Mouse (Mus musculus) testis, postnatal 10 days (tissue): ENCODE measurements at regions not wholly inside any gene's neighbourhood (a gene's known extent, or its start where the extent isn't known, plus 50 kb on each side); places are given as distances from the start of the nearest gene placed in this dataset.
A peak's percentile ranks its signal among the peaks of the same experiment; 100 is the strongest.

Experiments used
- DNase-seq: peaks from one replicate; pipeline ENCODE4 v3.0.0; 2021; ENCODE audit warnings: low spot score

DNA sequence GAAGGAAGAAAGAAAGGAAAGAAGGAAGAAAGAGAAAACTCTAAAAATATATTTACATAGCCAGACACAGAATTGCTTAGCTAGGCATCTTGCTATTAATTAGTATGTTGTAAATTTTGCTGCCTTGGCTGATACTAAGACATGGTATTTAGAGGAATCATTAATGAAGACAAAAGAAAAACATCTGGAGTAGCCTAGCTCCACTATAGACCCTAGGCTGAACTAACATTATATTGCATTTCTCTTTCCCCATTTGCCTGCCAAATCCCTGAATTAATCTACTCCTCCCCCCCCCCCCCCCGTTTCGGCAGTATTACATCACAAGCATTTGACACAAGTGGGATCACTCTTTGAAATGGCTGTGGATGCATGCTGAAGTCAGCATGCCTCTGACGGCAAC is 206.1 kb upstream of the Tet2 start:
- no peak for DNase-seq

DNA sequence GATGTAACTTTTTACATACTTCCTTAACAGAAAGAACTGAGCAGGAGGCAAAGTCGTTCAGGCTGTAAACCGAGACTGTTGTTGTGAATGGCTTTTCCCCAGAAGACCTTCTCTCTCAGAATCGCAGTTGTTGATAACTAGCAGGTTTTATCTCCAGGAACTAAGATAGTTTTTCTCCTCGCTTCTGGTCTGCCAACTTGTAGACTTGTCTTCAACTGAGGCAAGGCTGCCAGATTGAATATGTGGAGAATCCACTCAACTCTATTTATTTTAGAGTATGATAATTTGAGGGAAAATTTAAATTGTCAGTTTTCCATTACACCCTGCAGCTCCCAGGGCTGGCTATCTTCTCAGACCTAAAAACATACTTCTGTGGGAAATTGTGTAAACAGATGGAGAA is 206.6 kb upstream of the Tet2 start:
- DNase-seq: no peak

GRCm38 (mm10) chr3:133753041-133753440 is 208.1 kb upstream of the Tet2 start:
- no peak for DNase-seq

DNA sequence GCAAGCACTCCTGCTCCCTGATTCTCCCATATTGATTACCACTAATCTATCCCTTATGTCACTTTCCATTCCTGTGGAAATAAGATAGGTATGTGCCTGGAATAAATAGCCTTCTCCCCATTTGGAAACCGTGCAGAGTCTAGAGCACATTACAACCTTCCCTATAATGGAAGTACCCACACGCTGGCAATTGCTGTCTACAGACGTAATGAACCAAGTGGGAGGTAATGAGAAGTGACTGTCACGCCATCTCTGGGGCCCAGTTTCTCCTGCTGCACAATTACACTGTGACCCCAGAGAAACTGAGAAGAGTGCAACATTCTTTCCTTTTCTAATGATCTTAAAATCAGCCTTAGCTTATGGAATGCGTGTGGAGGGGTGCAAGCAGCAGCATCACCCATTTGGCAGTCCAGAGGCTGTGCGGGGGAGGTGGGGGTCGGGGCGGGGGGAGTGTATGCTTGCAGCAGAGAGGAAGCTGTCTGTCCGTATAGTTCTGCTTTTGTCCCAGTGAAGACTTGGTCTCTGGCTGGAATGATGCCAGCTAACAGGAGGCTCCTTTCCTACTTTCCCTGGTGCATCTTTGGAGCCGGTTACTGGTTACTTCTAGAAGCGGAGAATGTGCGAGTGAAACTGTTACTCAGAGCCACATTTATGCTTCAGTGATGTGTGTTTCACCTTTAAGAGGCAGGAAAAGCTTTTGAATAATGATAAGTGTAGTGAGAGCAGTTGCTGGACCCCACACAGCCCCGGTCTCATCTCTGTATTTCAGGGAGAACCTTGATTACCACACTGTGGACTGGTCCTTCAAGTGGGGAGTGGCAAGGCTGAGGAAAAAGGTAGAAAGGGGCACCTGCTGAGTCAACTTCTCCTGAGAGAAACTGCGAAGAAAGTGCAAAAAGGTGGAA is 209.3 kb upstream of the Tet2 start:
- no peak for DNase-seq

DNA sequence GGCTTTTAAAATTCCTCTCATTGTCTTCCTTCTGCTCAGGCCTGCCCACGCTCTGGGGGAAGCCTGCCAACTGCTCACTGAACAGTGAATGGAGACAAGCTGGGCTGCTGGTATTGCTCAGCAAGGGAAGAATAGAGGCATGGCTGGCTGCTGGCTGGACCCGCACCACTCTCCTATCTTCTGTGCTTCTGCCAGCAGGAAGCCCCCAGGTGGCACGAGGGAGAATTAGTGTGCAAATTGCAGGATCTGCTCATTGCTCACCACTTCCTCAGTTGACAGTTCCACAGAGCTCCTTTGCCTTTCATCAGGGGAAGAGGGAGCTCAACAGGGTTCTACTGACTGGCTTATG is 209.9 kb upstream of the Tet2 start:
- peak; percentile 72 for DNase-seq

DNA sequence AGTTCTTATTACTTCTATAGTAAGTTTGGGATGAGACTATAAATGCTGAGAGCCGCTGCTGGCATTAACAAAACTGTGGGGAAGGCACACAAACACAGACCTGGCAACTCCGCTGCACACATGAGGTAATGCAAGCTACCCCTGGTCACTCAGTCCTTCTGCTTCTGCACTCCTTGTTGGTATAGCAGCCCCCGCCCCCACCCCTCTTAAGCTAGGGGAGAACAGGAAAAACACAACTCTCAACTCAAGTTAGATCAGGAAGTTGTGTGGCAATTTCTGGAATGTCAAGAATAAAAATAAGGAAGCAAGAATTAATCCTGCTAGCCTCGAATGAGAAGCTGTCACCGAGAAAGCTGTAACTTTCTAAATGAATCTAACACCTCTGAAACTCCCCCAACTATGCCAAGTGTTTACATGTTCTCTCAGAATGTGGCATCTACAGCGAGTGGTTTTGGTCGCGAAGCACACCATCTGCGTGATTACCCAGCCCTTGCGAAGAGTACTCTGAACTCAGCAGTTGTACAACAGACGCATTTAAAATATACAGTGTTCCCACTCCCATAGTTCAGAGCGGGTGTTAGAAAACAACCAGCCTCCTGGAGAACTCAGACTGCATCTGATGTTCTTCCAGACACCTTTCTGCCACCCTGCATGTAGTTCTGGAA is 212.9 kb upstream of the Tet2 start:
- no peak for DNase-seq

- no peak for DNase-seq
These were observed 213.5 kb upstream of the Tet2 start for GRCm38 (mm10) chr3:133758421-133758820.

GRCm38 (mm10) chr3:133759611-133760010 is 214.7 kb upstream of the Tet2 start:
- DNase-seq: no peak

GRCm38 (mm10) chr3:133760221-133760620 is 215.3 kb upstream of the Tet2 start:
- DNase-seq: no peak

GRCm38 (mm10) chr3:133763721-133764120 is 218.8 kb upstream of the Tet2 start:
- DNase-seq: no peak

DNA sequence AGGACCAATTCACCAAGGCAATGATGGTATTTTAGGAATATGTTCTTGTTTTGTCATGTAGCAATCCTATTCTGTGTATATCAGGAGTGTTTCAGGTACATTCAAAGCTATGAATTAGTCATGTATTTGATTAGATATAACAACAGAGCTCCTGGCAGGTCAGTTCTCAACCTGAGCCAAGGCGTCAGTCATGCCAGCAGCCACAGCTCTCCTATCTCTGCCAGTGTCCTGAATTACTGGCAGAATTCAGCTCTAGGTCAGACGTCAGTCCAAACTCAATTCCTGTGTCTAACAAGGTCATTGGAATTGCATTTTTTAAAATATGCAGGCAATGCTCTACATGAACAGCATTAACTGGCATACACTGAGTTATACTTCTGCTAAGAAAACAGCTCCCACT is 228.6 kb upstream of the Tet2 start:
- DNase-seq: no peak

DNA sequence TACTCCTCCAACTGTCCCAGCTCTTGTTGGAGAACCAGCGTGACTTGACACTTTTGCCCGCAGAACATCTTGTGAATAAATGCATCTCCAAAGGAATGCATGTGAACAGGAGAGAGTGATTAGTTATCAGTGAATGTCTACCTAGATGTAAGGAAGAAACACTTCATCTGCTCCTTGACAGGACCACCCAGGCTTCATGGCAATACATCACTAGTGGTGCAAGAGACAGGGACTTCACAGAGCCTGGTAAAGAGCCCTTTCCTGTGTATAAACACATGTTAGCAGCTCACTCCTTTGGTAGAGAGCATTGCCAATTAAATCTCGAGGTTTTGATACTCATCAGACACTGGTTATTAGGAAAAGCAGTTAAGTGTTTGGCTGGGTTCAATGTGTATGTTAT is 229.3 kb upstream of the Tet2 start:
- no peak for DNase-seq

GRCm38 (mm10) chr3:133776013-133776412 is 231.1 kb upstream of the Tet2 start:
- DNase-seq: no peak

- no peak for DNase-seq
These were observed 234.3 kb upstream of the Tet2 start for GRCm38 (mm10) chr3:133779161-133779789.

DNA sequence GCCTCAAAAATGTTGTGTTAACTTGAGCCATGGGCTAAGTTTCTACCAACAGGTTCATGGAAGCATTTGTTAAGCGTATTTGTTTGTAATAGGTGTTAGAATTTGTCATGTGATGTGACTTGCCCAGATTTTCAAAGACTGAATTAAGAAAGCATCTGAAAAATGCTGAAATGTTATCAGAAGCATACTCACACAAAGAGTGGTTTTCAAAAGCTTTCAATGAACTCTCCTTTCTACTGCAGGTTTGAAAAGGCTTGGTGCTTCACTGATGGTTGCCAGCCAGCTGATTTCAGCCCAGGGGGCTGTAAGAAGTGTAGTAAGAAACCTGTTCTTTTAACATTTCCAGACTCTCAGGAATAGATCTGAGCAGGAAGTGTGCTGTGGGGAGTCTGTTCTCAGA is 238.1 kb upstream of the Tet2 start:
- no peak for DNase-seq

GRCm38 (mm10) chr3:133791361-133791760 is 246.4 kb upstream of the Tet2 start:
- no peak for DNase-seq

- DNase-seq: no peak
These were observed 264.1 kb upstream of the Tet2 start for GRCm38 (mm10) chr3:133809007-133809552.

- no peak for DNase-seq
These were observed 274.2 kb upstream of the Tet2 start for GRCm38 (mm10) chr3:133818966-133819700.

GRCm38 (mm10) chr3:133833739-133834391 is 288.9 kb upstream of the Tet2 start:
- no peak for DNase-seq

- no peak for DNase-seq
These were observed 289.5 kb upstream of the Tet2 start for GRCm38 (mm10) chr3:133834459-133834858.

- no peak for DNase-seq
These were observed 301.4 kb upstream of the Tet2 start for GRCm38 (mm10) chr3:133846301-133846700.

DNA sequence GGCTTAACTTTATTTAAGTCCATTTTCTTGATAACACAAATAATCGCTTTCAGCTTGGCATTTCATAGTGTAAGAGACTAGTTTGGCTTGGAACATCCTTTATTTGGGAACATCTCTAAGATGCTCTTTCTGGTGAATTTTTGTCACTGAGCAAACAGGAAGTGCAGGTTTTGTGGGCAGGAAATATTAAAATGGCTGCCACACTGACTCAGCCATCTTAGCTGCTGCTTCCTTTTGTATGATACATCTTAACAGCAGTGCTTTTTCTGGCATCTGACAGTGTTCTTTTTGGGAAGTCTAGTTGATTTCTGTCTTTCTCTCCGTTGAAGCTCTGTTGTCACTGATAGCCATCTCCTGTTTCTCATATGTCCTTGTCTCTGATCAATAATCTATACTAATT is 329.4 kb upstream of the Tet2 start:
- no peak for DNase-seq
